Mouse (Mus musculus) limb, embryonic 14.5 days (tissue): ENCODE data around the gene D17Wsu92e. TPM values are rescaled to one million over a fixed set of nuclear protein-coding genes. Genes with fewer than 3 reads are reported as not detected.
A peak's percentile ranks its signal among the peaks of the same experiment; 100 is the strongest.

Experiments used
- ATAC-seq: fragments of 200-750 bp; cut with Nextera tagmentation; 2 replicates; pipeline ENCODE4 v1.8.0; 2017; ENCODE audit warnings: low read depth, moderate number of reproducible peaks, moderate TSS enrichment; ENCODE audit not compliant: low FRiP score
- DNase-seq: peaks from one replicate; pipeline ENCODE4 v3.0.0-alpha.2; 2015; ENCODE audit warnings: low spot score
- H3K27ac ChIP-seq: fragments of 300-500 bp; sonication (generic); replicated peaks from 2 replicates; pipeline ENCODE4 v1.5.1; 2014; ENCODE audit warnings: low read depth, mild to moderate bottlenecking, low read length, moderate library complexity, mixed read lengths
- H3K27me3 ChIP-seq: fragments of 300-500 bp; sonication (generic); 2 replicates; pipeline ENCODE4 v1.6.1; 2014; ENCODE audit warnings: low read length, mixed read lengths; ENCODE audit not compliant: control insufficient read depth, insufficient read depth
- H3K36me3 ChIP-seq: fragments of 300-500 bp; sonication (generic); 2 replicates; pipeline ENCODE4 v1.6.1; 2014; ENCODE audit warnings: mild to moderate bottlenecking, low read length, moderate library complexity, mixed read lengths; ENCODE audit not compliant: control insufficient read depth, insufficient read depth
- H3K4me1 ChIP-seq: fragments of 300-500 bp; sonication (generic); 2 replicates; pipeline ENCODE4 v1.6.1; 2014; ENCODE audit warnings: antibody characterized with exemption, low read length, mixed read lengths; ENCODE audit not compliant: control insufficient read depth, insufficient read depth
- H3K4me2 ChIP-seq: fragments of 300-500 bp; sonication (generic); replicated peaks from 2 replicates; pipeline ENCODE4 v1.6.1; 2014; ENCODE audit warnings: low read depth, mild to moderate bottlenecking, low read length, moderate library complexity; ENCODE audit not compliant: severe bottlenecking
- H3K4me3 ChIP-seq: fragments of 300-500 bp; sonication (generic); replicated peaks from 2 replicates; pipeline ENCODE4 v1.5.1; 2014; ENCODE audit warnings: low read length
- H3K9ac ChIP-seq: fragments of 300-500 bp; sonication (generic); 2 replicates; pipeline ENCODE4 v1.6.1; 2014; ENCODE audit warnings: mild to moderate bottlenecking, low read depth, low read length, moderate library complexity; ENCODE audit not compliant: severe bottlenecking
- H3K9me3 ChIP-seq: fragments of 300-500 bp; sonication (generic); 2 replicates; pipeline ENCODE4 v1.6.1; 2016; ENCODE audit warnings: low read length; ENCODE audit not compliant: control insufficient read depth
- POLR2A ChIP-seq: fragments of 200-500 bp; IDR thresholded peaks from 2 replicates; pipeline ENCODE4 v1.8.0; 2012; ENCODE audit warnings: inconsistent platforms, mild to moderate bottlenecking, moderate library complexity, borderline replicate concordance; ENCODE audit not compliant: insufficient read depth, insufficient read length; ENCODE audit errors: extremely low read depth
- WGBS: fragments of 180-500 bp; shearing (Covaris S2); extraction: QIAGEN DNeasy Blood & Tissue Kit; methylation state at CpG from one replicate; pipeline ENCODE4 v1.1.7; 2014; 5-methylcytosine and 5-hydroxymethylcytosine counted together
- polyA plus RNA-seq, 2 experiments: library from polyadenylated mRNA; depleted of rRNA in 1 of 2; stranded (reverse) in 1 of 2; unstranded in 1 of 2; fragments of >200 nt; fragmentation: Nextera tagmentation in 1 of 2; extraction: Ambion mirVana in 1 of 2; gene quantifications; 2 replicates each; pipeline versions ENCODE4 v1.2.1 to v1.2.3; 2012 to 2014

The D17Wsu92e gene
- polyA plus RNA-seq, 2 experiments: 20.3 to 60.1 TPM

DNA sequence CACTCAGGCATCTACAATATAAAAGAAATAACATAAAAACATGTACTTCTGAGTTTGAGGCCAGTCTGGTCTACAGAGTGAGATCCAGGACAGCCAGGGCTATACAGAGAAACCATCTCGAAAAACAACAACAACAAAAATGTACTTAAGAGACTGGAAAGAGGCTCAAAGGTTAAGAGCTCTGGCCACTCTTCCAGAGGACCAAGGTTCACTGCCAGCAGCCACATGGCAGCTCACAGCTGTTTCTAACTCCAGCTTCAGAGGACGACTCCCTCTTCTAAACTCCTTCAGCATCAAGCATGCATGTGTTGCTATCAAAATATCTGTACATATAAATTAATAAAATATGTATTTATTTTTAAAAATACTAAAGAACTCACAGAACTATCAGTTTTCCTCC is 28.9 kb downstream of the D17Wsu92e start:
- WGBS: 76% methylated on average over 2 of the region's 2 CpGs
- Histone ChIP-seq H3K4me2 (no peak overlapping the region), H3K9me3 (no peaks in the 10 kb centered on the region), H3K4me1 (peaks cover 14% of the 10 kb centered on the region), H3K27me3 (no peaks in the 10 kb centered on the region), H3K4me3 (no peak overlapping the region), H3K9ac (no peak overlapping the region), H3K27ac (no peak overlapping the region), H3K36me3 (peaks cover 26% of the 10 kb centered on the region; the same call in 1 of the 2 replicates)
- DNase-seq: no peak
- ATAC-seq: no peak
- TF ChIP-seq POLR2A: no peak

DNA sequence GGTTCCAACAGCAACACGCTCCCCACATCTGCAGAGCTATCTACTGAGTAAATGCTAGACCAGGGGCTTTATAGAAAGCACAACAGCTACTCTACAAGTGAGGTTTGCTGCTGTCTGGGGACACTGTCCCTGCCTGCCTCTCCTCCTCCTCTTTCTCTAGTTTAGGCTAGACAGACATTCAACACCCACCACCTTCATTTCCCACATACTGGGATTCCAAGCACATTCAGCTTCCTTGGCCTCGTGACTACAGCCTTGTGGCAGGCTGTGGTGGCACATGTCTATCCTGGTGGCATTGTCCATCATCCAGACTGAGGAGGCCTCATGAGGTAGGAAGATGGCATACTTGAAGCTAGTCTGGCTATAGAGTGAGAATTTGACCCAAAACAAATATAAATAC is 29.5 kb downstream of the D17Wsu92e start:
- ATAC-seq: no peak
- no peak overlapping the region for H3K4me3 ChIP-seq

GRCm38 (mm10) chr17:27790015-27790414 is 30.4 kb downstream of the D17Wsu92e start:
- Histone ChIP-seq H3K4me1 (0 out of 2 replicates have a peak, but pooled peaks cover 5% of the 10 kb centered on the region), H3K27ac (no peak overlapping the region), H3K4me3 (no peak overlapping the region), H3K27me3 (no peaks in the 10 kb centered on the region), H3K9me3 (no peaks in the 10 kb centered on the region), H3K36me3 (peaks cover 35% of the 10 kb centered on the region), H3K9ac (no peak overlapping the region), H3K4me2 (no peak overlapping the region)
- no peak for DNase-seq
- WGBS: 76% methylated on average over 5 of the region's 5 CpGs
- TF ChIP-seq POLR2A: no peak
- no peak for ATAC-seq

More for the DNA sequence above, 29.5 kb downstream of the D17Wsu92e start:
- Histone ChIP-seq H3K9me3 (no peaks in the 10 kb centered on the region), H3K27me3 (no peaks in the 10 kb centered on the region), H3K9ac (no peak overlapping the region), H3K4me2 (no peak overlapping the region), H3K4me1 (peaks cover 8% of the 10 kb centered on the region), H3K27ac (no peak overlapping the region), H3K36me3 (peaks cover 26% of the 10 kb centered on the region)
- WGBS: 82% methylated on average over 2 of the region's 2 CpGs
- TF ChIP-seq POLR2A: no peak
- DNase-seq: no peak

GRCm38 (mm10) chr17:27788456-27789172 is 31.8 kb downstream of the D17Wsu92e start:
- no peaks in the 10 kb centered on the region for H3K9me3 ChIP-seq
- no peak overlapping the region for H3K4me2 ChIP-seq
- no peak overlapping the region for H3K4me3 ChIP-seq
- DNase-seq (no peak), ATAC-seq (no peak)
- H3K27me3 ChIP-seq: no peaks in the 10 kb centered on the region
- no peak for TF ChIP-seq POLR2A
- no peak overlapping the region for H3K9ac ChIP-seq
- H3K36me3 ChIP-seq: peaks cover 45% of the 10 kb centered on the region
- 0 out of 2 replicates have a peak overlapping the region, but pooled peaks have one; percentile 3 for H3K27ac ChIP-seq
- WGBS: 85% methylated on average over 6 of the region's 6 CpGs
- 0 out of 2 replicates have a peak, but pooled peaks cover 5% of the 10 kb centered on the region for H3K4me1 ChIP-seq

DNA sequence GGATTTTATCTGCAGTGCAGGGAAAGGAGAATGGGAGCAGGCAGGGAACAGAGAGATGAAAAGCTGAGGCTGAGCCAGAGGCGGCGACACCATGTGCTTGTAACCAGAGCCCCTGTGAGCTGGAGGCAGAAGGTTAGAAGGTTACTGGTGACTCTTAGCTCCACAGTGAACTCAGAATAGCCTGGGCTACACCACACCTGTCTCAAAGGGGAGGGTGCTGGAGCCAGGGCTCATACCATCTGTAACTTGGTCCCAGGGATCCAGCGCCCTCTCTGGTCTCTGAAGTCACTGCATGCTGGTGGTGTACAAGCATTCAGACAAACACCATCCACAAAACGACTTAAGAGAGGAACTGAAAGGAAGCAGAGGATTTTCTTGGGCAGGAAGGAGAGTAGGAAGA is 36.9 kb downstream of the D17Wsu92e start:
- TF ChIP-seq POLR2A: no peak
- no peaks in the 10 kb centered on the region for H3K4me1 ChIP-seq
- no peak overlapping the region for H3K9ac ChIP-seq
- no peaks in the 10 kb centered on the region for H3K27me3 ChIP-seq
- 72% methylated on average over 4 of the region's 4 CpGs for WGBS
- H3K4me2 ChIP-seq: no peak overlapping the region
- H3K9me3 ChIP-seq: no peaks in the 10 kb centered on the region
- no peak overlapping the region for H3K4me3 ChIP-seq
- no peak for ATAC-seq
- no peak overlapping the region for H3K27ac ChIP-seq
- DNase-seq: no peak
- H3K36me3 ChIP-seq: peaks cover 25% of the 10 kb centered on the region
